Mouse (Mus musculus) midbrain, embryonic 14.5 days (tissue): Measurements from ENCODE around the gene Tmco4. TPM values are rescaled to one million over a fixed set of nuclear protein-coding genes. Genes with fewer than 3 reads are reported as not detected.

Experiments used
- ATAC-seq: fragments of 200-750 bp; cut with Nextera tagmentation; 2 replicates; pipeline ENCODE4 v1.8.0; 2017; ENCODE audit warnings: moderate number of reproducible peaks, moderate library complexity; ENCODE audit not compliant: low FRiP score, low TSS enrichment
- DNase-seq: peaks from one replicate; pipeline ENCODE4 v3.0.0-alpha.2; 2015
- H3K27ac ChIP-seq: fragments of 300-500 bp; sonication (generic); replicated peaks from 2 replicates; pipeline ENCODE4 v1.5.1; 2014; ENCODE audit warnings: mild to moderate bottlenecking, low read depth, low read length, moderate library complexity
- H3K27me3 ChIP-seq: fragments of 300-500 bp; sonication (generic); 2 replicates; pipeline ENCODE4 v1.6.1; 2014; ENCODE audit warnings: low read length, control low read depth, mixed read lengths; ENCODE audit not compliant: control insufficient read depth, insufficient read depth
- H3K36me3 ChIP-seq: fragments of 300-500 bp; sonication (generic); 2 replicates; pipeline ENCODE4 v1.6.1; 2014; ENCODE audit warnings: low read length, control low read depth; ENCODE audit not compliant: control insufficient read depth, insufficient read depth
- H3K4me1 ChIP-seq: fragments of 300-500 bp; sonication (generic); 2 replicates; pipeline ENCODE4 v1.6.1; 2014; ENCODE audit warnings: mild to moderate bottlenecking, antibody characterized with exemption, low read length, control low read depth; ENCODE audit not compliant: control insufficient read depth, insufficient read depth
- H3K4me2 ChIP-seq: fragments of 300-500 bp; sonication (generic); 2 replicates; pipeline ENCODE4 v1.6.1; 2014; ENCODE audit warnings: mild to moderate bottlenecking, low read length, moderate library complexity
- H3K4me3 ChIP-seq: fragments of 300-500 bp; sonication (generic); replicated peaks from 2 replicates; pipeline ENCODE4 v1.5.1; 2014; ENCODE audit warnings: low read depth, low read length
- H3K9ac ChIP-seq: fragments of 300-500 bp; sonication (generic); replicated peaks from 2 replicates; pipeline ENCODE4 v1.6.1; 2014; ENCODE audit warnings: mild to moderate bottlenecking, low read length, moderate library complexity
- H3K9me3 ChIP-seq: fragments of 300-500 bp; sonication (generic); 2 replicates; pipeline ENCODE4 v1.6.1; 2016; ENCODE audit warnings: low read length, control low read depth, mixed read lengths; ENCODE audit not compliant: control insufficient read depth
- WGBS: fragments of 180-500 bp; shearing (Covaris S2); extraction: QIAGEN DNeasy Blood & Tissue Kit; methylation state at CpG from one replicate; pipeline ENCODE4 v1.1.7; 2014; 5-methylcytosine and 5-hydroxymethylcytosine counted together
- polyA plus RNA-seq: library from polyadenylated mRNA; unstranded; fragments of >200 nt; fragmentation: Nextera tagmentation; extraction: Ambion mirVana; gene quantifications from 2 replicates; pipeline ENCODE4 v1.2.1, GENCODE M21; 2014

Tmco4 gene
- polyA plus RNA-seq, 1 experiment from 2014 or later = 0.61 TPM

GRCm38 (mm10) chr4:139105453-139105852, 132.8 kb downstream of the Tmco4 start:
- Histone ChIP-seq H3K36me3 (peaks cover 24% of the 10 kb centered on the region), H3K4me3 (no peak overlapping the region)

More at GRCm38 (mm10) chr4:139105453-139105852, 132.8 kb downstream of the Tmco4 start:
- ATAC-seq (no peak), DNase-seq (no peak)
- no peak overlapping the region for H3K4me2 ChIP-seq
- 93% methylated on average over 1 of the region's 1 CpGs for WGBS
- no peaks in the 10 kb centered on the region for H3K27me3 ChIP-seq
- H3K9ac ChIP-seq = no peak overlapping the region
- H3K27ac ChIP-seq = no peak overlapping the region
- H3K9me3 ChIP-seq = no peaks in the 10 kb centered on the region
- no peaks in the 10 kb centered on the region for H3K4me1 ChIP-seq

Other genes starting within 250 kb of the Tmco4 start
- 0.83 and 0.94 TPM in 2 replicates for gene Pla2g2c, start 248.1 kb upstream of the Tmco4 start, polyA plus RNA-seq
- 3.0 and 3.9 TPM in 2 replicates for gene Ubxn10, start 235.7 kb upstream of the Tmco4 start, polyA plus RNA-seq
- 0.13 TPM in 1 of 2 replicates, not detected in the other for gene Pla2g2f, start 215.3 kb upstream of the Tmco4 start, polyA plus RNA-seq
- 0.43 TPM in 1 of 2 replicates, not detected in the other for gene Pla2g2d, start 197.2 kb upstream of the Tmco4 start, polyA plus RNA-seq
- 0.23 and 0.87 TPM in 2 replicates for gene Pla2g5, start 109.4 kb upstream of the Tmco4 start, polyA plus RNA-seq
- gene Gm13030, start 98.9 kb upstream of the Tmco4 start, polyA plus RNA-seq = not detected in 2 replicates
- gene Pla2g2e, start 94.9 kb upstream of the Tmco4 start, polyA plus RNA-seq = not detected in 2 replicates
- gene Otud3, start 58.9 kb upstream of the Tmco4 start, polyA plus RNA-seq = 1.7 and 2.8 TPM in 2 replicates
- gene Rnf186, start 5.8 kb upstream of the Tmco4 start, polyA plus RNA-seq = not detected in 2 replicates
- 0.32 and 0.57 TPM in 2 replicates for gene Htr6, start 102.7 kb downstream of the Tmco4 start, polyA plus RNA-seq
- 12.8 and 27.5 TPM in 2 replicates for gene Nbl1, start 120.1 kb downstream of the Tmco4 start, polyA plus RNA-seq
- gene Minos1, start 158.2 kb downstream of the Tmco4 start, polyA plus RNA-seq = 346 and 393 TPM in 2 replicates
- gene Capzb, start 220.0 kb downstream of the Tmco4 start, polyA plus RNA-seq = 250 and 281 TPM in 2 replicates